Mouse (Mus musculus) cerebellum, adult 18-20 months (tissue): Measurements from ENCODE around the gene Zfp454.

ENCODE experiments used
- DNase-seq, 2 experiments: peaks; one replicate each; pipeline ENCODE4 v3.0.0; 2021

Zfp454 gene

GRCm38 (mm10) chr11:50887390-50888128 is at the start of gene Zfp454:
Gene Zfp454, minus strand, starts transcription at chr11:50887651.
- peak; percentile 95 to 98 for DNase-seq

- no peak for DNase-seq
Measured at GRCm38 (mm10) chr11:50932040-50932439, 44.6 kb upstream of the Zfp454 start.

GRCm38 (mm10) chr11:50931451-50931866 is 44.0 kb upstream of the Zfp454 start, which contains the start of gene Zfp354b:
Gene Zfp354b, minus strand, starts transcription at chr11:50931633.
- DNase-seq, result peak; percentile 87 to 94

- DNase-seq, result peak in 1 of 2 experiments; percentile 38
Measured at GRCm38 (mm10) chr11:50931021-50931420, 43.6 kb upstream of the Zfp454 start.

DNA sequence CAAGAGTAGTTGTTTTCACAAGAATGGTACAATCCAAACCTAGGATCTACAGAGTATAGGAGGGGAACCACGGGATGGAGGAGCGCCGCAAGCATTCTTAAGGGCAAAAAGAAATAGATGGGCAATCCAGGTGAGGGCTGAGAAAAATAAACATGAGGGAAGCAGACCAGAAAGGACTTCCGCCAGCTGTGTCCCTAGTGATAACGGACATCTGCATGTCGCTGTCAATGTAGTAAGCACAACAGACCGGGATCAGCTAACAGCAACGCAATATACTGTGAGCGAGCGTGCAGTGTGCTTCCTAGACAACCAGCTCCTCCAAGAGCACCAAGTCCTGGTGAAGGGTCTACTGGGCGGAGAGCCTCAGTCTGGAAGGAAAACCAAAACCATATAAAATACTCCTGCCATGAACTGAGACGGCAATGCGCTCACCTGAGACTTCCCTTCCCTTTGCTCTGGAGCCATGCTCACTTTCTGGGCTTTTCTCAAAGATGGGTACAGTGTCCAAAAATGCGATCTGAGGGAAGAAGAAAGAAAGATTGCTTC is 43.1 kb upstream of the Zfp454 start:
- DNase-seq, result peak in 1 of 2 experiments; percentile 25

DNA sequence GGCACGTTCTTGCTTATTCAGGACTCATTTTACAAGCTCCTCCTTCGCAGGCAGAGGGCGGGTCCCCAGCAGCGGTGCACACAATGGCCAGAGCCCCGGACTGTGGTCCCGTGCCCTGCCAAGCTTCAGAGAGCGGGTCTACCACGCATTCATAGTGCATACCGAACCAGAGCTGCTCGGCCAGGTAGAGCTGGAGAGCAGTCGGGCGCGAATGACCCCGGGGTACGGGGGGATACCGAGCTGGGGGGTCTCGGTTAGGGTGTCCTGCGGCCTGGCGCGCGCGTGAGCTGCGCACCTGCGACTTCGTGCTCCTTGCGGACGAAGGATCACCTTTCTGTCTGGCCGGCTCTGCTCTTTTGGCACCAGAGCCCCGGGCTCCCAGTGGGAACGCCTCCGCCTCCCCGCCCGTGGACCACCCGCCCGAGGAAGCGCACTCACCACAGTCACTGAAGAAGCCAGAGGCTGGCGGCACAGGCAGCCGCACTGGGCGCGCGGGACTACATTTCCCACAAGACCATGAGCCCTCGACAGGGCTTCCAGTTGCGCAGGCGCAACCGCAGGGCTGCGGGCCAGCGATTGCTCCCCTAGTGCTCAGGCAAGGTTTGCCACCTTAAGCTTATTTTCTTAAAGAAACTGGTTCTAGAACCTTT is 28.3 kb upstream of the Zfp454 start, which contains the start of gene Zfp2:
Zfp2 (minus strand) TSS at position 495 of the 650 bp plus-strand sequence.
- DNase-seq, result peak; percentile 94

DNA sequence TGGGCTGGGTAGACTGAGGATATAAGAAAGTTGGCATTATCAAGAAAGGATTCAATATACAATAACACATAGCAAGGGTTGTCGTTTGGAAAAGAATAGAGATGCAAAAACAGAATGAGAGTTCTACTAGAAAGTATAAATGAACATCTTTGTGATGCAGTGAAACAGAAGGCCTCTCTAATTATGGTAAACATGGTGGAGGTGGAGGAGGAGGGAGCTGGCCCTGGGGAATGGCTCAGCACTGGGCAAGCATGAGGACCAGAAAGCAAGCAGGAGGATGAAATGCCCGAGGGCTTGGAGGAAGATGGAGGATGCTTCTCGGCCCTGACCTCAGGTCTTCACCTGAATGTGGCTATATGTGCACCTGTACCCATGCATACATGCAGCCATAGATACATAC is 27.0 kb upstream of the Zfp454 start:
- DNase-seq, result no peak

DNA sequence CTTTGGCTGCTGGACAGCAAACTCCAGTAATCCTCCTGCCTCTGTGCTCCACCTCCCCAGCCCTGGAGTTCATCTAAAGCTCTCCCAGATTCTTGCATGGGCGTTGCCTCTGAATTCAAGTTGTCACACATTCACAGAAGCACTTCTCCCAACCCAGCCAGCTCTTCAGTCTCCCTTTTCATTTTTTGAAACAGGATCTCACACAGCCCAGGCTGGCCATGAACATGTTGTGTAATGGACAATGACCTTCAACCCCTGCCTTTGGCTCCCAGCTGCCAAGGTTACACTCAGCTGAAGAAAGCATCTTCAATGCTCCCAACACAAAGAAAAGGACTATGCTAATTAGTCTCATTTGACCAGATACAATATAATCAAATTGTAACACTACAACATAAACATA is 25.9 kb upstream of the Zfp454 start:
- DNase-seq, result no peak

DNA sequence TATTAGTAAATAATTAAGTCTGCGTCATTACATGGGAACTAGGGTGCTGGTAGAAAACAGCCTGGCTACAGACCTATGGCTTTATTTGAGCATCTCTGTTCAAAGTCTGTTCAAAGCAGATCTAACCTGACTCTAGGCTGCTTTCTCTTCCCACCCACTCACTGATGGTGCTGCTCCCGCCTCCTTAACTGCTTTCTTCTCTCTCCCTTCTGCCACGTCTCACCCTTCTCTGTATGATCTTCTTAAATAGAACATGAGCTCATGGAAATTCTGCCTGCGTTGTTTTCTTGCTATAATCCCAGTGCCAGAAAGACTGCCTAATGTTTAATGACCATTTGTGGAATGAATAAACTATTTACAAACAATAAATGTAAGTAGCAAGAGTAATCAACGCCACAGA is 20.7 kb upstream of the Zfp454 start:
- DNase-seq, result no peak

- no peak for DNase-seq
Measured at GRCm38 (mm10) chr11:50897359-50897758, 9.9 kb upstream of the Zfp454 start.

GRCm38 (mm10) chr11:50892441-50892840 is 5.0 kb upstream of the Zfp454 start:
- DNase-seq, result no peak

DNA sequence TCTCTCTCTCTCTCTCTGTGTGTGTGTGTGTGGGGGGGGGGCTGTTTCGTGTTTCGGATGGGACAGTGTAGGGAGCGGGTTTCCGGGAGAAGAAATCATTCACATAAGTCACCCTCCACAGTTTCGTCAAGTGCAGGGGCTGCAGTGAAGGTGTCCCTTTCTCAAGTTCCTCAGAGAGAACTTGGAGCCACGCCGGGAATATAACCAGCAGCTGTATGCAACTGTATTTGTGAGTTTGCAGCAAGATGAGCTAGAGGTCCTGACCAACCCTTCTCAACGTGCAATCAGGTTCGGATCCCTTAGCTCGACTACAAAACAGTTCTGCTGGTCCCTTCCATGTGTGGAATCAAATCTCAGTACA is 538 bp downstream of the Zfp454 start:
- peak in 1 of 2 experiments; percentile 18 for DNase-seq

DNA sequence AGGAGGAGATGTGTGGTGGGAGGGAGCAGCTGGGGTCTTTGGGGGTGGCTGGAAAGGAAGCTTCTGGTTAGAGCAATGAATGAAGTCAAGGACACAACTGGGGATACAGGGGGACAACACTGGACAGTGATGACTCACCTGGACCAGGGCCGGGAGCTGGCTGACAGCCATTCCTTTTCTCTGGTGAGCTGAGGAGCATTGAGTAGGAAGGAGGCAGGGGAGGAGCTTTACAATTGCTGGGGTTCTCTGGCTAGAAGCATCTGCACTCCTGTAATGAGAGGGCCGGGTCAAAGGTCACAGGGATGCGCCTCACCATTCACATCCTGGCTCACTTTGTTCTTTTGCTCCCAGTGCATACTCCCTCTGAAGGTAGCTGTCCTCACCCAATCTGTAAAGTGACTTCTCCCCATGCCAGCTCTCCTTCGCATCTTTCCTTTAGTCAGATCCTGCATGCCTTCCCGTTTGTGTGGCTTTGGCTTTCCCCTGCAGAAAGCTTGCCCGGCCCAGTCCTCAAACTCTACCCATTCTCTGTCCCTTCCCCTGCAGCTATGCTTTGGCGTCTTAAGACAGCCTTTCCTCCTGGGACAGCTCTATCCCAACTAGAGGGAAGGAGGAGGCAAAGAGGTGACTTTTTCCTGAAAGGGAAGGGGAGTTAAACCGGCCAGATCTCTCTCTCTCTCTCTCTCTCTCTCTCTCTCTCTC is 1.1 kb downstream of the Zfp454 start:
- peak; percentile 44 to 45 for DNase-seq

DNA sequence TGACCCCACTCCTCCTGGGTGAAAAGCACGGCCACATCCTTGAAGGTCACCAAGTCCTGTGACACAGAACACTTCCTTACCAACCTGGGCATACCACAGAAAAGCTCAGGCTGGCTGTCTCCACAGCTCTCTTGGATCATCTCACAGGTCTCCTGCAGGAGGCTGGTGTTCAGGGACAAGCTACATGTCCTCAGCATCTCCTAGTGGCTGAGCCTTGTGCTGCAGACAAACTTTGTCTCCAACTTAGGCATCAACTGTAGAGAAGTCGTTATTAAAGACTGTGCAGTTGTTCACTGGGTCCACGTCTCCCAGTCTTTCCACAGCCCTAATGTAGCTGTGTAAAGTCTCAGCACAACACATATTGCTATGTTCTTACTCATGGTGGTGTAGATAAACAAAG is 3.7 kb downstream of the Zfp454 start:
- no peak for DNase-seq

GRCm38 (mm10) chr11:50878641-50879040 is 8.8 kb downstream of the Zfp454 start:
- DNase-seq, result no peak

GRCm38 (mm10) chr11:50850989-50851601 is 36.4 kb downstream of the Zfp454 start:
- DNase-seq, result peak in 1 of 2 experiments; percentile 26

GRCm38 (mm10) chr11:50850177-50850735 is 37.2 kb downstream of the Zfp454 start, which contains the start of gene Grm6:
Gene Grm6, plus strand, starts transcription at chr11:50850685.
- no peak for DNase-seq

GRCm38 (mm10) chr11:50849310-50849709 is 38.1 kb downstream of the Zfp454 start:
- DNase-seq, result no peak

DNA sequence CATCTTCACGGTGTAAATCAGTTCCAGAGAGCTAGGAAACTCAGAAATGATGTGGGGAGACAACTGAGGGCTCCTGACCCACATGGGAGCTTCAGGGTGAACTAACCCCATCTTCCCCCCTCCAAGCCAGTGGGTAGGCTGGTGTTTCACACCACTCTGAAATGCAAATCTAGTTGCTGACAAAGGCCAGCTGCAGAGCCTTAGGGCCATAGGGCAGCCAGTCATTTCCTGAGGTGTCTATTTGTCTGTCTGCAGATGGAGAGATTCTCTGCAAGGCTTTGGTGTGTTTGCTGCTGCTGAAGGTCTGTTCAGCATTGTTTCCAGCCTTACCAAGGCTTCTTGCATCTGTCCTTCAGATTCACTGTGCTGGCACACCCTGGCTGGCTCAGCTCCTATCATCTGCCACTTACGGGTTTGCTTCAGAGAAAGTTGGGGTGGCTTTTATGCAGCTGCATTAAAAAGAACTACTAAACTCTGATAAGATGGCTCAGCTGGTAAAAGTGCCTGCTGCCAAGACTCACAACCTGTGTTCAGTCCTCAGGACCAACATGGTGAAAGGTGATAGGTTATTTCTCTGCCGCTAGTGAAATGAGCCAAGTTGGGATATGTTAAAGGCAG is 38.8 kb downstream of the Zfp454 start:
- DNase-seq, result no peak

- no peak for DNase-seq
Measured at GRCm38 (mm10) chr11:50847047-50847446, 40.4 kb downstream of the Zfp454 start.

GRCm38 (mm10) chr11:50845951-50846350 is 41.5 kb downstream of the Zfp454 start:
- DNase-seq, result no peak
